Mouse (Mus musculus): ENCODE data around the gene Agpat1. TPM values are rescaled to one million over a fixed set of nuclear protein-coding genes. Genes with fewer than 3 reads are reported as not detected.

The Agpat1 gene
- polyA plus RNA-seq, 1 experiment from 2014 or later: 49.3 TPM

- H3K9ac ChIP-seq: no peak overlapping the region
- H3K27me3 ChIP-seq (replicated peaks): no peaks in the 10 kb centered on the region
- H3K4me3 ChIP-seq (replicated peaks): no peak overlapping the region
- H3K36me3 ChIP-seq: peaks cover 16% of the 10 kb centered on the region
- H3K9me3 ChIP-seq: no peaks in the 10 kb centered on the region
- WGBS: 85% methylated on average over 10 of the region's 10 CpGs
- no peak overlapping the region for H3K27ac ChIP-seq
- H3K4me1 ChIP-seq: peaks cover 33% of the 10 kb centered on the region
- no peak overlapping the region for H3K4me2 ChIP-seq
- ATAC-seq (ENCODE audit: insufficient read depth, low FRiP score, low read depth): no peak
Measured at GRCm38 (mm10) chr17:34652546-34652945, 48.5 kb downstream of the Agpat1 start.

GRCm38 (mm10) chr17:34652985-34653384, 48.9 kb downstream of the Agpat1 start:
- no peak for ATAC-seq (ENCODE audit: insufficient read depth, low FRiP score, low read depth)

GRCm38 (mm10) chr17:34653746-34654285, 49.8 kb downstream of the Agpat1 start:
- no peak overlapping the region for H3K27ac ChIP-seq
- no peak overlapping the region for H3K4me3 ChIP-seq (replicated peaks)
- no peaks in the 10 kb centered on the region for H3K9me3 ChIP-seq
- ATAC-seq (ENCODE audit: insufficient read depth, low FRiP score, low read depth): no peak
- no peaks in the 10 kb centered on the region for H3K27me3 ChIP-seq (replicated peaks)
- H3K36me3 ChIP-seq: peaks cover 16% of the 10 kb centered on the region
- 59% methylated on average over 9 of the region's 9 CpGs for WGBS
- no peak overlapping the region for H3K9ac ChIP-seq
- H3K4me1 ChIP-seq: peaks cover 23% of the 10 kb centered on the region
- H3K4me2 ChIP-seq: no peak overlapping the region

More at GRCm38 (mm10) chr17:34652985-34653384, 48.9 kb downstream of the Agpat1 start:
- H3K36me3 ChIP-seq: peaks cover 16% of the 10 kb centered on the region
- H3K4me3 ChIP-seq (replicated peaks): no peak overlapping the region
- WGBS: 86% methylated on average over 8 of the region's 8 CpGs
- H3K9me3 ChIP-seq: no peaks in the 10 kb centered on the region
- no peaks in the 10 kb centered on the region for H3K27me3 ChIP-seq (replicated peaks)
- H3K4me2 ChIP-seq: no peak overlapping the region
- H3K27ac ChIP-seq: no peak overlapping the region
- no peak overlapping the region for H3K9ac ChIP-seq
- peaks cover 29% of the 10 kb centered on the region for H3K4me1 ChIP-seq

- no peaks in the 10 kb centered on the region for H3K9me3 ChIP-seq
- no peak overlapping the region for H3K9ac ChIP-seq
- H3K4me2 ChIP-seq: no peak overlapping the region
- H3K27ac ChIP-seq: peak overlapping the region; percentile 83
- no peak for ATAC-seq (ENCODE audit: insufficient read depth, low FRiP score, low read depth)
- no peak overlapping the region for H3K4me3 ChIP-seq (replicated peaks)
- 95% methylated on average over 13 of the region's 13 CpGs for WGBS
- H3K27me3 ChIP-seq (replicated peaks): no peaks in the 10 kb centered on the region
- peaks cover 16% of the 10 kb centered on the region for H3K36me3 ChIP-seq
- peaks cover 23% of the 10 kb centered on the region for H3K4me1 ChIP-seq
Measured at GRCm38 (mm10) chr17:34654392-34654791, 50.3 kb downstream of the Agpat1 start.

GRCm38 (mm10) chr17:34655160-34655559, 51.1 kb downstream of the Agpat1 start:
- H3K4me1 ChIP-seq: peaks cover 27% of the 10 kb centered on the region
- no peak overlapping the region for H3K4me2 ChIP-seq
- WGBS: 43% methylated on average over 7 of the region's 7 CpGs
- H3K9me3 ChIP-seq: no peaks in the 10 kb centered on the region
- ATAC-seq (ENCODE audit: insufficient read depth, low FRiP score, low read depth): peak; percentile 4; the same call in 1 of the 2 replicates
- H3K9ac ChIP-seq: no peak overlapping the region
- peaks cover 4% of the 10 kb centered on the region; the same call in 1 of the 2 replicates for H3K27me3 ChIP-seq (replicated peaks)
- H3K27ac ChIP-seq: peak overlapping the region; percentile 83
- H3K36me3 ChIP-seq: peaks cover 16% of the 10 kb centered on the region
- no peak overlapping the region for H3K4me3 ChIP-seq (replicated peaks)

GRCm38 (mm10) chr17:34655581-34655991, 51.5 kb downstream of the Agpat1 start:
- H3K4me2 ChIP-seq: no peak overlapping the region

GRCm38 (mm10) chr17:34656666-34657065, 52.6 kb downstream of the Agpat1 start:
- no peak overlapping the region for H3K4me2 ChIP-seq
- H3K9ac ChIP-seq: no peak overlapping the region
- peak overlapping the region; percentile 83; the same call in 1 of the 2 replicates for H3K27ac ChIP-seq
- no peaks in the 10 kb centered on the region for H3K9me3 ChIP-seq
- no peak overlapping the region for H3K4me3 ChIP-seq (replicated peaks)
- peaks cover 10% of the 10 kb centered on the region for H3K36me3 ChIP-seq
- WGBS: 46% methylated on average over 8 of the region's 8 CpGs
- ATAC-seq (ENCODE audit: insufficient read depth, low FRiP score, low read depth): no peak
- peaks cover 42% of the 10 kb centered on the region for H3K4me1 ChIP-seq
- H3K27me3 ChIP-seq (replicated peaks): peaks cover 8% of the 10 kb centered on the region; the same call in 1 of the 2 replicates

More at GRCm38 (mm10) chr17:34655581-34655991, 51.5 kb downstream of the Agpat1 start:
- peak; percentile 74 for ATAC-seq (ENCODE audit: insufficient read depth, low FRiP score, low read depth)
- Histone ChIP-seq H3K27ac (peak overlapping the region; percentile 83), H3K4me3 (replicated peaks) (no peak overlapping the region), H3K36me3 (peaks cover 16% of the 10 kb centered on the region), H3K9me3 (no peaks in the 10 kb centered on the region), H3K4me1 (peaks cover 31% of the 10 kb centered on the region), H3K27me3 (replicated peaks) (peaks cover 8% of the 10 kb centered on the region; the same call in 1 of the 2 replicates), H3K9ac (no peak overlapping the region)
- 26% methylated on average over 4 of the region's 4 CpGs for WGBS

GRCm38 (mm10) chr17:34657271-34657670, 53.2 kb downstream of the Agpat1 start:
- H3K9me3 ChIP-seq: no peaks in the 10 kb centered on the region
- no peak overlapping the region for H3K4me2 ChIP-seq
- peaks cover 8% of the 10 kb centered on the region; the same call in 1 of the 2 replicates for H3K27me3 ChIP-seq (replicated peaks)
- H3K9ac ChIP-seq: no peak overlapping the region
- peaks cover 43% of the 10 kb centered on the region for H3K4me1 ChIP-seq
- no peak for ATAC-seq (ENCODE audit: insufficient read depth, low FRiP score, low read depth)
- no peak overlapping the region for H3K4me3 ChIP-seq (replicated peaks)
- 36% methylated on average over 2 of the region's 2 CpGs for WGBS
- H3K36me3 ChIP-seq: peaks cover 4% of the 10 kb centered on the region; the same call in 1 of the 2 replicates
- H3K27ac ChIP-seq: no peak overlapping the region

GRCm38 (mm10) chr17:34658145-34658544, 54.1 kb downstream of the Agpat1 start:
- Histone ChIP-seq H3K9ac (no peak overlapping the region), H3K4me3 (replicated peaks) (no peak overlapping the region), H3K27me3 (replicated peaks) (peaks cover 8% of the 10 kb centered on the region; the same call in 1 of the 2 replicates), H3K9me3 (no peaks in the 10 kb centered on the region), H3K4me1 (peaks cover 43% of the 10 kb centered on the region), H3K36me3 (no peaks in the 10 kb centered on the region), H3K27ac (no peak overlapping the region), H3K4me2 (no peak overlapping the region)
- ATAC-seq (ENCODE audit: insufficient read depth, low FRiP score, low read depth): no peak
- WGBS: 75% methylated on average over 2 of the region's 2 CpGs

GRCm38 (mm10) chr17:34658591-34658990, 54.5 kb downstream of the Agpat1 start:
- Histone ChIP-seq H3K27ac (no peak overlapping the region), H3K36me3 (no peaks in the 10 kb centered on the region), H3K4me3 (replicated peaks) (no peak overlapping the region), H3K4me1 (peaks cover 43% of the 10 kb centered on the region), H3K4me2 (no peak overlapping the region), H3K9me3 (no peaks in the 10 kb centered on the region), H3K27me3 (replicated peaks) (peaks cover 8% of the 10 kb centered on the region; the same call in 1 of the 2 replicates), H3K9ac (no peak overlapping the region)
- WGBS: 76% methylated on average over 3 of the region's 3 CpGs
- no peak for ATAC-seq (ENCODE audit: insufficient read depth, low FRiP score, low read depth)

GRCm38 (mm10) chr17:34659181-34659896, 55.3 kb downstream of the Agpat1 start:
- no peak overlapping the region for H3K4me2 ChIP-seq

GRCm38 (mm10) chr17:34659897-34660214, 55.8 kb downstream of the Agpat1 start:
- Histone ChIP-seq H3K4me2 (no peak overlapping the region), H3K4me3 (replicated peaks) (no peak overlapping the region), H3K9ac (no peak overlapping the region), H3K27me3 (replicated peaks) (peaks cover 8% of the 10 kb centered on the region; the same call in 1 of the 2 replicates), H3K4me1 (peaks cover 35% of the 10 kb centered on the region), H3K9me3 (no peaks in the 10 kb centered on the region), H3K36me3 (no peaks in the 10 kb centered on the region), H3K27ac (no peak overlapping the region)
- ATAC-seq (ENCODE audit: insufficient read depth, low FRiP score, low read depth): no peak
- WGBS: 51% methylated on average over 3 of the region's 3 CpGs

More at GRCm38 (mm10) chr17:34659181-34659896, 55.3 kb downstream of the Agpat1 start:
- no peak for ATAC-seq (ENCODE audit: insufficient read depth, low FRiP score, low read depth)
- no peak overlapping the region for H3K9ac ChIP-seq
- no peak overlapping the region for H3K4me3 ChIP-seq (replicated peaks)
- H3K4me1 ChIP-seq: peaks cover 41% of the 10 kb centered on the region
- peaks cover 8% of the 10 kb centered on the region; the same call in 1 of the 2 replicates for H3K27me3 ChIP-seq (replicated peaks)
- no peaks in the 10 kb centered on the region for H3K36me3 ChIP-seq
- H3K9me3 ChIP-seq: no peaks in the 10 kb centered on the region
- H3K27ac ChIP-seq: no peak overlapping the region
- WGBS: 52% methylated on average over 12 of the region's 12 CpGs
